Mouse (Mus musculus) adrenal gland, adult 18-20 months (tissue): ENCODE measurements around the gene Zcchc14. TPM values are rescaled to one million over a fixed set of nuclear protein-coding genes. Genes with fewer than 3 reads are reported as not detected.
"Not testable (repeated sequence)": the region's sequence is repeated elsewhere in the genome, so short reads cannot be mapped to it uniquely, and the experiment has no call there.

Source experiments
- DNase-seq, 2 experiments: peaks; one replicate each; pipeline ENCODE4 v3.0.0; 2021 to 2022; ENCODE audit warnings: low spot score in 2 of 2
- total RNA-seq, 2 experiments: library from RNA; stranded (reverse); gene quantifications; 1 replicate in 1 of 2; 2 replicates in 1 of 2; pipeline ENCODE4 v1.2.3; 2021

Zcchc14 gene
- total RNA-seq, 2 experiments from 2014 or later = 31.8 to 34.6 TPM

GRCm38 (mm10) chr8:121667936-121668500 is 15.3 kb upstream of the Zcchc14 start:
- DNase-seq = not testable (repeated sequence)

DNA sequence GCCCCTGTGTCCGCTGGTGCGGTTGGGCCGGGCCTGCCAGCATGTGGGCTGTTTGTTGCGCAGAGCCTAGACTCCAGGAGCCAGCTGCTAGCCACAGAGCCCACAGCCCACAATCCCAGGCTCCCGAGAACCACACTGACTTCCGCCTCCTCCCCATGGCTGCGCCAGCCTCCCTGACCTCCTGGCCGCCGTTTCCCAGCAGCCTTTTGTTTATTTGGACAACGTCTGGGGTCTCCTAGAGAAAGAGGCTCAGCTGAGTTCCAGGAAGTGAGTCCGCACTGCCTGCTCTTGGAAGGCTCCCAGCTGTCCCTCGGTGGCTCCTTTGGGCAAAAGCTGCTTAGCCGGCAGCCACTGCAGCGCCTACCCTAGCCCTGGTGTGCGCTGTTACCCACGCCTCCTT is 12.6 kb upstream of the Zcchc14 start:
- peak in 1 of 2 experiments; percentile 46 for DNase-seq

DNA sequence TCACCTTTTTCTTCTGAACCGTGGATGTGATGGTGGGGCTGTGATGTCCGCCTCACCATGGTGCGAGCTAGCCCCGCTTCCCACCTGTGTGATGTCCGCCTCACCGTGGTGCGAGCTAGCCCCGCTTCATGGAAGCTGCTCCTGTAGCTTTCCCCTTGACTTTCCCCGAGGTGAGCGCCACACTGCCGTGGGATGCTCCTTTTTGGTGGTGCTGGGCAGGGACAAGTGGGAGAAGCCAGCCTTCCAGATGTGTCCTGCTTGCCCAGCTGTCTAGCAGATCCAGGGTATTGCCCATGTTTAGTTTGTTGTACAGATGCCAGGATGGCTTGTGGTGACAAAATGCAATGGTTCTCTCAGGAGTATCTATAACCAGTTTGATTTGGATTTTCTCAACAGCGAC is 10.4 kb upstream of the Zcchc14 start:
- DNase-seq = no peak

GRCm38 (mm10) chr8:121661631-121662357 is 9.1 kb upstream of the Zcchc14 start:
- no peak for DNase-seq

GRCm38 (mm10) chr8:121660602-121661001 is 7.9 kb upstream of the Zcchc14 start:
- no peak for DNase-seq

DNA sequence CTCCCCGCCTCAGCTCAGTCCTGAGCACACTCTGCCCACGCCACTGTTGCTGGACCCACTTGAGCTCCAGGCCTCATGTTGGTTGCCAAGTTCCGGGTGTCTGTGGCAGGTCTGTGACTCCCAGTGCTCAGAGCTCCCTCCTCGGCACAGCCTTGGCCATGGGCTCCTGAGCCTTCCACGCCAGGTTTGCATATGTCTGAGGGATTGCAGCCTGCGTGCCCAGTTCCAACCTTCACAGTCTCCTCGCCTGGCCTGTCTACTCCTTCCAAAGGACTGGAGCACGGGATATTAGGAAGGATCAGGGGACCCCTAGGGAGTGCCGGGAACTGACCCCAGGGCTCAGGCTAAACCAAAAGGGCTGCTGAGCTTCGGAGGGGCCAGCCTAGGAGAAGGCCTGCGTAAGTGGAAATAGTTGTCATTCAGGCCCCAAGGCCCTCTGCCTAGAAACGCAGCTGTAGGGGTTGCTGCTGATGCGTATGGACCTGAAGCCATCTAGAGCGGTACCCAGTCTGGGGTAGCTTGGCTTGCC is 2.3 kb upstream of the Zcchc14 start:
- DNase-seq = no peak

GRCm38 (mm10) chr8:121654131-121654530 is 1.4 kb upstream of the Zcchc14 start:
- no peak for DNase-seq

GRCm38 (mm10) chr8:121653340-121654019 is 779 bp upstream of the Zcchc14 start:
- no peak for DNase-seq

DNA sequence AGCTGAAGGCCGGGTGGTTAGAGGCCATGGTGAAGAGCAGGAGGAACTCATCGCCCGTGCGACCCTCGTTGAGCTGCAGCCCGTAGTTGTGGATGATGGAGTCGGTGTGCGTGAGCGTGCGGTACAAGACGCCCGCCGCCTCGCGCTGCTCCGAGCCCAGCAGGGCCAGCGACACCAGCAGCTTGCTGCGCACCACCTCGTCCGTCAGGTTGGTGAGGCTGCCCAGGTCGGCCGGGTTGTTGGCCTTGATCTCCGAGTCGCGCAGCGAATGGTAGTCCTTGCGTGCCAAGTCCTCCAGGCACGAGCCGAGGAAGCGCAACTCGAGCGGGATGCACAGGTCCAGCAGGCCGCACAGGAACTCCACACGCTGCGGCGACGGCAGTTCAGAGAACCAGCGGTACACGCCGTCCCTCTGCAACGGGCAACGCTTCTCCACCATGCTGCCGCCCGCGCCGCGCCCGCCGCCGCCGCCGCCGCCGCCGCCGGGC is 783 bp downstream of the Zcchc14 start:
- DNase-seq = peak; percentile 48 to 51

DNA sequence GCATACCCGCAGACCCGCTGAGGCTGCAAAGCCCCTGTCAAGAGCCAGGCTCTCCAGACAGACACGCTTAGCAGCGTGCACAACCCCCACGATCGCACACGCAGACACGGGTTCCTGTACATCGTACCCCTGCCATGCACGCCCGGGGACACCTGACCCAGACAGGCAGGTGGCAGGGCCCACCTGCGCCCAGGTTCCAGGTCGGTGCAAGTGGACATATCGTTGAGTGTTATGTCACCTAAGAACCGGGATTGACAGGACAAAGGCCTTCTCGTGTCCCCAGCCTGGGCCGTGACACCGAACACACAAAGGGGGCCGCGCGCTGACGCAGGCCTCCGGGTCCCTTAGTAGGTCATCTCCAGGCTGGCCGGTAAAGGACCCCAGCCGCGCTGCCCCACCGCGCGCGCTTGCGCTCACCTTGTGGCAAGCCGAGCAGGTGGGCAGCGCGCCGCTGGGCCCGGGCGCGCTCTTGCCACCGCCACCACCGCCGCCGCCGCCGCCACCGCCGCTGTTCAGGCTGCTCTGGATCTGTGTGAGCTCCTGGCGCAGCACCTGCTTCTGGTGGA is 1.3 kb downstream of the Zcchc14 start:
- peak in 1 of 2 experiments; percentile 41 for DNase-seq

- no peak for DNase-seq
Measured at GRCm38 (mm10) chr8:121650389-121651307, 2.1 kb downstream of the Zcchc14 start.

DNA sequence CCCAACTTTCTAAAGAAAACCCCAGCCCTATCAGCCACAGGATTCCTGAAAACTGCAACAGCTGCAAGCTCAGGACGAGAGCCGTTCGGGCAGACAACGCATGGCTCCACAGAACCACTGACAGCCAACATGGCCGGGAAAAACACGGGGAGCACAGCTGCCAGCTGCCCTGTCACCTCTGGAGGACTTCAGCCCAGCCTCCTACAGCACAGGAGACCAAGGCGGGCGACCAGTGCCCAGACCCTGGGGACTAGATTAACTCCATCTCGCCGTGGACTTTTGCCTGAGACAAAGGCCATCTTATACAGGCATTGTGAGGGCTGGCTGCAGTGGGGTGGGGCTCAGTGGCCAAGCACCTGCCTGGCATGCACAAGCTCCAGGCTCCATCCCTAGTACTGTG is 2.8 kb downstream of the Zcchc14 start:
- DNase-seq = no peak

DNA sequence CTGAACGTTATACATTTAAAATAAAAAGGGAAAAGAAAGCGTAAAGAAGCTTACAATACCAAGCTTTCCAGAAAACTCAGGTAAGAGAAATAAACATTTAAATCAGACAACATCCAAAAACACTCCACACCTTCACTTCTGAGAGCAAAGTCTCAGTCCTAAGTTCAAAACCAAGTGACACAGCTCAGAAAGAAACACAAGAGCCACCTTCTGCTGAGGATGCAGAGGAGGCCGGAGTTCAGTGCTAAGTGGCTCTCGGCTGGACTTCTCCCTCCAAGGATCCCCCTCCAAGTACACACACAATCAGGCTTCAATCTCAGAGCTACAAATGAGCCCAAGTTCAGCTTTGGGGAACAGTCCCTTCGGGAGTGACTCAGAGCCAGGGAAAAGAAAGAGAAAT is 3.3 kb downstream of the Zcchc14 start:
- DNase-seq = no peak

DNA sequence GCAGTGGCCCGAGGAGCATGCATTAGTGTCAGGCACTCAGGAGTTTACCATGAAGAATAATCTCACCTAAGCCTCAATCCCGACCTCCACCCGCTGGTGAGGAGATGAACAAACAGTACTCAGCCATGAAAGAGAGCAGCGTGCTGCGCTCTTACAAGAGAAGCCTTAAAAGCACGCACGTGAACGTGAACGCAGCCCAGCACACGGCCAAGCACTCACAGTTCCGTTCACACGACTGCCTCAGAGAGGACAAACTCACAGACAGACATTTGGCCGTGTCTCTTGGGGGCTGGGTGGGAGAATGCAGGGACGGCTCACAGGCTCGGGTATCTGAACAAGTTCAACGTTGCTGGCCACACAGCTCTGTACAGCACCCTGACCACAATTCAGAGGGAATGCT is 4.2 kb downstream of the Zcchc14 start:
- no peak for DNase-seq

DNA sequence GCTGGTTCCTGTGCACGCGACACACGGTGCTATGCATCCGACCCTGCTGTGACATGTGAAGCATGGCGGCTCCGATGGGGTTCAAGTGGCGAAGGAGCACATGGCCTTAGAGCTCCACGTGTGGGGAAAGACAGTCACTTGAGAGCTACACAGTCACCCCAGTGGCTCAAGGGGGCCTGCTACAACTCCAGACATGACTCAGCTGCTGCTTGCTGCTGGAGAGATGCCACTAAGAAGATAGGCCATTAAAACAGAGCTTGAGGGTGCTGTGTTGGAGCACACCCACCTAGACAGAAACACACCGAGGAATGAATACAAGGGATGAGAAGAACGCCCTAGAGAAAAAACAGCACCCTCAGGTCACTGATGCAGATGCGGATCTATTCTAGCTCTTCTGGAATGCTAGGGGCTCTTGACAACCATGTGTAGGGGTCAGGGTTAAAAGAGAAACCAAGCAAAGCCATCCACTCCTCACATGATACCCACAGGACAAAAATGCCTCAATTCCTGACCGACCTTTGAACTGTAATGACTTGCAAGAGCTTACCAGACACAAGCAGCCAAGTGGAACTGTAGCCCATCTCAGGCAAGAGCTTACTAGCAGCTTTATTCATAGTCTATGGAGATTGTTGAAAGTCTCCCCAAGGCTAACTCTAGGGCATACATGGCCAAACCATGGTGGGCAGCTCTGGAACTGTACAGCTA is 5.0 kb downstream of the Zcchc14 start:
- DNase-seq = no peak

DNA sequence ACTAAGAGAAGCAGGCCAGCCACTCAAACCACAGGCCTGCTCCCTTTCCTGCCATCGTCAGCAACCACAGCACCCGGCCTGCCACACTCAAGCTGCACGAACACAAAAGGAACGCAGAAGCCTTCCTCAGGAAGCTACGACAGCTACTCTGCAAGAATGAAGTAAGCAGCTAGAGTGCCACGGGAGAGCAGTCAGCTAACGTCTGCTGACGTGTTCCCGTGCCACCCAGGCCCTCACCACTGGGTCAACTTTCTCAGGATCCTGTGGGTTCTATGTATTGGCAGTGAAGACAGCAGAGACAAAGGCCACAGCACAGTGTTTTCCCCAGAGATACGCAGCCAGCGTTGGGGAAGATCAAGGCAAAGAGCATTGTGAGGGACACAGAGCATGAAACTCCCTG is 9.3 kb downstream of the Zcchc14 start:
- no peak for DNase-seq

GRCm38 (mm10) chr8:121642804-121643203 is 9.9 kb downstream of the Zcchc14 start:
- DNase-seq = no peak

- DNase-seq = no peak
Measured at GRCm38 (mm10) chr8:121636180-121636579, 16.5 kb downstream of the Zcchc14 start.

DNA sequence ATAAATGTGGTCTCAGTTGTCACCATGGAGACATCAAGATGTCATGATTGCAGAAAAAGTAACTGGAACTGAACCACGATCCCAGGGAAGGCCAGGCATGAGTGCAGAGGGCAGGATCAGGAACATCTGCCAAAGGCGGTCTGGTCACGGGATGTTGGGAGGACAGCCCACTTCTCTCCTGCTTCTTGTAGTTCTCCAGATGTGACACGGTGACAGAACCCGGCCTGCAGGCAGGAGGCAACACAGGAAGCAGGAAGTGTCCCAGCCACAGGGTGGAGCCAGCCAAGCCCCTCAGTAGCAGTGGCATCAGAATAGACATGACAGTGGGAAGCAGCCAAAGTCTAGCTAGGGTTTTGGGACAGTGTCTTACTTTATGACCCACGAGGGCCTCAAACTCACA is 17.2 kb downstream of the Zcchc14 start:
- DNase-seq = no peak

DNA sequence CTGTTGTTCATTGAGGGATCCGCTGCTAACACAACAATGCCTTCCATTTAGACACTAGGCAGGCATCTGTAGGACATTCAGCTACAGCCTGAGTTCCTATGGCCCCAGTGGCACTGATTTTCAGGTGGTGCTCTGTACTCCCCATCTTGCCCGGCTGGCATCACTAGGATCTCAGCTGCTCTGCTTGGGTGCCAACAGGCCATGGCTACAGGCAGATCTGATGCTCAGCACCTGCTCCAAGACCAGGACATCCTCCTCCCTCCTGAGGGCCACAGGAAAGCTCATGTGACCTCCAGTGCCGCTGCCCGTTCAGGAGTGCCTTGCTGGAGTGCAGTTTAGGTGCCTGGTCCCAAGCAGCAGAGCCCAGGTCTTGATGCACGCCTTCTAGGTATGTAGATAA is 20.3 kb downstream of the Zcchc14 start:
- DNase-seq = no peak
